Mouse (Mus musculus) adrenal gland, postnatal 4 days (tissue): ENCODE data around the gene Phldb2. TPM values are rescaled to one million over a fixed set of nuclear protein-coding genes. Genes with fewer than 3 reads are reported as not detected.
A peak's percentile ranks its signal among the peaks of the same experiment; 100 is the strongest.

ENCODE experiments used
- DNase-seq, 2 experiments: peaks; one replicate each; pipeline ENCODE4 v3.0.0; 2021 to 2022; ENCODE audit warnings: low spot score in 2 of 2, mixed read lengths in 2 of 2
- total RNA-seq, 2 experiments: library from RNA; stranded (reverse); gene quantifications; 2 replicates each; pipeline ENCODE4 v1.2.3; 2021

Gene Phldb2
- total RNA-seq, 2 experiments from 2014 or later, result 77.3 to 90.7 TPM

DNA sequence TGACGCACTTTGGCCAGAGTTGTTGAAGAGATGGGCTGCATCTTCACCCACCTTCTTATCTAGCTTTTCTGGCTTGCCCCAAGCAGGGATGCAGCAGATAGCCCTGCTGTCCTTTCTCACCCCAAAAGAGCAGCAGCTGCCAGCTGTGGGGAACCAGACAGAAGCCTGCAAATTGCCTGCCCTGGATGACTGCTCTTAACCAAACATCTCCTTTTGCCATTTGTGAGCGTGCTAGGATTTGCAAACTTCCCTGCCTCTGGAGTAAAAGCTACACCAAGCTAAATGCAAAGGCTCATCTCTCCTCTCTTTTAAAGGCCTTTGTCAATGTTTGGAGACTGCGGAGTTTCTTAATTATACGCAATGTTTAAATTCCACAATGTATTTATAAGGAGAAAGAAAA lies 111.0 kb downstream of the Phldb2 start:
- DNase-seq, result no peak

DNA sequence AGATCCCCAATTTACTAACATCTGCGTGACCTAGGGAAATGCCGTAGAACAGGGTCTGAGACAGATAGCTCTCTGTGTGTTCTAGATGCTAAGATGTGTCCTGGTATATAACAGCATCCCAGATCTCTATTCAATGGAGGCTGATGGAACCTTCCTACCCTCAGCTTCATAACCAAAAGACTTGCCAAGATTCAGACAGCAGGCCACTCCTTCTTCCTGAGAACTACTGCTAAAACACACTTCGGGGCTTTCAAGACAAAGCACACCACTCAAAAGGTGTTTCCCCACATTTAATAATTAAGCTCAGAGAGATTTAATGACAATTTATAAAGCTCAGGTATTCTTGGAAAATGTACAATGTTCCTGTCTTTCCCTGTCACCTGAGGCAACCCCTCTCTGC lies 111.6 kb downstream of the Phldb2 start:
- no peak for DNase-seq

- no peak for DNase-seq
Observed at GRCm38 (mm10) chr16:45841016-45841415, 112.4 kb downstream of the Phldb2 start.

- DNase-seq, result peak in 1 of 2 experiments; percentile 28
Observed at GRCm38 (mm10) chr16:45837541-45838342, 115.7 kb downstream of the Phldb2 start.

DNA sequence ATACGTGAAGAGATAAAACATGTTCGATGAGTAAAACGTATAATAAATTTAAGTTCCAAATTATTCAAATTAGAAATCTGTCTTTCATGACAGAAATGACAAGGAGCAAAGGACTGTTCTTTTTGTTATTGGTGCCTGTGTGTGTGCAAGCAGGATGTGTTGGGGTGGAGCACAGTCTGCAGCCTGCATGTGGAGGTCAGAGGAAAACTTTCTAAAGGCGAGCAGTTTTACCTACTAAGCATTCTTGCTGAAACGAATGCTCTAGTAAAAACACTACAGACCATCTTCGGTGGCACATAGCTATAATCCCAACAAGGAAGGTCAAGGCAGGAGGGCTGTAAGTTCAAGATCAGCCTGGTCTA lies 120.7 kb downstream of the Phldb2 start:
- DNase-seq, result no peak

GRCm38 (mm10) chr16:45832061-45832746 lies 121.2 kb downstream of the Phldb2 start:
- no peak for DNase-seq

- no peak for DNase-seq
Observed at GRCm38 (mm10) chr16:45831094-45831872, 122.1 kb downstream of the Phldb2 start.

DNA sequence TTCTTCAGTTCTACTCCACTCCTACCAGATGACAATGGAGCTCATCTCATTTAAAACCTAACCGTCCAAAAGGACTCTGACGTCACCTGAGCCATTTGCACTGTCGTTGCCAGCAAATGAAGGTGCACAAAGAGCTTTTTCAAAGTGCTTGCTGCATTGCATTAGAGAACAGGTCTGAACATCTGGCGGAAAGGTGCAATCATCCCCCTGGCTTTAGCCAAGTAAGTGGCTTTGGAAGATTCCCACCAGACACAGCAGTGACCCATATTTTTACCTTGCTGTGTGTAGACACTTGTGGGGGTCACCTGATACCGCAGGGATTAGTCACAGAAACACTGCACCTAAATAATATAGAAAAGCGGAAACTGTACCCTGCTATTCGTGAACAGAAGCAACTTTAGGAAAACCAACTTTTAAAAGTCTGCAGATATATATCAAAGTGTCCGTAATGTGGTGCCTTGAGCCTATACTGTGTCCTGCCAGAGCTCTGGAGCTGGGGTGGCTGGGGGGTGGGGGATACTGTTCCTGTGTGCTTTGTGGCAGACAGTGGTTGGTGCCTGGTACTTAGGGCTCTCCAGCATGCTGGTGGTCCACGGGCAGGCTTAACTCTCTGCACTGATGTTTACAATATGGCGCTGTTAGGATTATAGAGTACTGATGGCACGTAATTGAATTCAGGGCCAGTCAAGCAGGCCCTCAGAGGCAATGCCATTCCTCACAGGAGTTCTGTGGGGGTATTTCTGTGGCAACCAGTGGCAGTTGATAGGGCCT lies 123.1 kb downstream of the Phldb2 start:
- no peak for DNase-seq

DNA sequence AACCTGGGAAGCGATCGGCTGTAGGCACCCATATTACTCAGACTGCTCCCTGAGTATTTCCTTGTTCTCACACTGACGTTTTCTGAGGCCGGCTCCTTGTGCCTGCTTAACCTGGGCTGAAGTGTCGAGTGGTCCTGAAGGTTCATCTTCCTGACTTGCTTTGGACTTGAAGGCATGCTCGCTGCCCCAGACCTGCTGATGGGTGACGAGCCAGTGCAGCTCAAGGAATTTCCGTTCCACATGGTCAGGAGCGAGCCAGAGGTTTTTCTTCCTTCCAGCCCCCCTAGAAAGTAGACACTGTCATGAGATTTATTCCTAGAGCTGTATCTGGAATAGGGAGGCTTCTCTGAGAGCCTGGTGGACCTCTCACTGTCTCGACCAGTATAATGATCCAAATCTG lies 128.1 kb downstream of the Phldb2 start:
- DNase-seq, result no peak

DNA sequence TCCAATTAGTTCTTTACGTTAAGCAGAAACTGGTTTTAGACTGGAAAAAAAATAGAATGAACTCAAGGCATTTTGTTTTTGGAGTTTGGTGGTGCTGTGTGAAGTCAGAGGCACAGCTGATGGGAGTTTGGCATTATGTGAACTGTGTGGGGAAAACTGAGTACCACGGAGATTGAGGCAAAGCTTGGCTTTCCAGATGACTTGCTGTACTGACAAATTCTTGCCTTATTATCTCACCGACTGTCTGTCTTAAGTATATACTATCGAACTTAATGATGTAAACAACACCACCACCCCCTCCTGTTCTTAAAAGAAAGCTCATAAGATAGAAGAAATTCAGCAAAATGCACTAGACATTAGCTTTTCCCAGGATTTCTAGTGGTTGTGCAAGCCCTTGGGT lies 129.4 kb downstream of the Phldb2 start:
- no peak for DNase-seq

DNA sequence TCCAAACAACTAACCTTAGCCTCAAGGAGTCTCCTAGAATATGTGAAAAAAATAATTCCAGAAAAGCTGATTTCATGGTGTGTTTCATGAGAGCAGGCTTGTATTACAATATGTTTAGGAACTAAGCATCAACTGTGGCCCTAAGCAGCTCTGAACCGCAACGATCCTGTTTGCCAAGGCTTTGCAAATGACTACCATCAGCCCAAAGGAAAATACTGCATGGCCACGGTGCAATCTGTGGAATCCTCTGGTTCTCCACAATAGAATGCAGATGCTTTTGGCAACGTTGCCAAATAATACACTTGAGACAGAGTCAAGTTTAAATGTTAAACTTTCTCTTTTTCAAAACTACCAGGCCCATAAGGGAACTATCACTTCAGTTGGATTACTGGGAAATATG lies 133.5 kb downstream of the Phldb2 start:
- no peak for DNase-seq

GRCm38 (mm10) chr16:45817795-45818194 lies 135.6 kb downstream of the Phldb2 start:
- DNase-seq, result no peak

DNA sequence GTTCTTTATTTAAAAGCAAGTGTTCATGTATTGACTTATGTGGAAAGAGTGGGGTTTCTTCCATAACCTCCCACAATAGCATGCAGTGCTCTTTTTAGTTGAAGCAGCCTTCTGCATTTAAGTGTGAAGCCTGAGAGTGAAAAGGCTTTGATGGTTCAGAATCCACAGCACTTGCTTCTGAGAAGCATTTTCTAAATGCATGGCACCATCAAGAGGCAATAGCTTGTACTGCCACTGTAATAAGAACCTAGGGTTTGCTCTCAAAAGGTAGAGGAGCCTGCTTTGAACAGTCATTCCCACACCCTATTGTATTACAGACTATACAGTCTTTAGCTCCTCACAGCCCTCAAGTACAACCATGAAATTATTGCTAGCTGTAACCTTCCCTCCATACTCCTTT lies 136.7 kb downstream of the Phldb2 start:
- no peak for DNase-seq

GRCm38 (mm10) chr16:45814611-45815010 lies 138.8 kb downstream of the Phldb2 start:
- no peak for DNase-seq

- DNase-seq, result no peak
Observed at GRCm38 (mm10) chr16:45811788-45812187, 141.6 kb downstream of the Phldb2 start.

DNA sequence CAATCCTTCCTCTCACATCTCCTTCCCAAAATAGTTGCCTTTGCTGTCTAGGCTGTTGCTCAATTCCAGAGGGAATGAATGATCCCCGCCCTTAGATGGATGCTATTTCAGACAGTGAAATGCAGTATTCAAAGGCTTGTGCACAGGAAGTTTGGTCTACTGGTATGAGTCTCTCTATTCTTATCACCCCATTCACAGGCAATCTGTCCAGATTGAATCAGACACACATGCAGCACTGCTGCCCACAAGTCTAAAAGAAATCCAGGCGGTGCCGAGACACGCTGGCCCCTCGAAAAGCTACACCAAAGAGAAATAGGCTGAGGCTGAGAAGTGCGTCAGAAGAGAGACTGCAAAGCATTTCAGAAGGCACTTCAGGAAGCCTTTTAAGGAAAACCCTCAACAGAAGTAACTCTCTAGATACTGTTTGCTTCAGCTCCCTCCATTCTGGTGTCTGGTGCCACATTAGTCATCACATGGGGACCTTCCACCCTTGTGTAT lies 142.5 kb downstream of the Phldb2 start:
- no peak for DNase-seq

- DNase-seq, result no peak
Observed at GRCm38 (mm10) chr16:45810155-45810554, 143.2 kb downstream of the Phldb2 start.

GRCm38 (mm10) chr16:45804708-45805107 lies 148.7 kb downstream of the Phldb2 start:
- no peak for DNase-seq

GRCm38 (mm10) chr16:45800406-45800805 lies 153.0 kb downstream of the Phldb2 start:
- no peak for DNase-seq

DNA sequence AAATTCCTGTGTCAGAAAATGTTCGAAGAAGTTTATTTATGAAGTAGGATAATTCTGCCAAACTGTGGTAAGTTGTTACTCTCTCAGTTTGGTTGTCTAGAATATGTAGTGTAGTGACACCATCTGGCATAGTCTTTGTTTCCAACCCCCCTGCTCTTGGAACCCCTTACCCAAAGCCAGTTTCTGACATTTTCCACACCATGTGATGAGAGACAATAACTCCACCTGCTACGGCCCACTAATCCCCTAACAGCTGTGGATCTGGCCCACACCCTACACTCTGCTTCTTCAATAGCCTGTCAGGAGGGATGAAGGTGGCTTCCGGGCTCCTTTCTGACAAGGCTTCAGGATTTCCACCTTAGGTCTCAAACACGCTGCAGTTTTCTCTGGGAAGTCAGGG lies 154.2 kb downstream of the Phldb2 start:
- DNase-seq, result no peak

GRCm38 (mm10) chr16:45798591-45798990 lies 154.8 kb downstream of the Phldb2 start:
- no peak for DNase-seq
